Mouse (Mus musculus) hindbrain, embryonic 10.5 days (tissue): ENCODE measurements around the gene Qrich2. TPM values are rescaled to one million over a fixed set of nuclear protein-coding genes. Genes with fewer than 3 reads are reported as not detected.
"Not testable (repeated sequence)": the region's sequence is repeated elsewhere in the genome, so short reads cannot be mapped to it uniquely, and the experiment has no call there.

Source experiments
- DNase-seq: peaks from one replicate; pipeline ENCODE4 v3.0.0-alpha.2; 2017; ENCODE audit warnings: low spot score
- H3K27ac ChIP-seq: fragments of 300-500 bp; sonication (generic); 2 replicates; pipeline ENCODE4 v1.5.1; 2016; ENCODE audit warnings: mild to moderate bottlenecking, moderate library complexity
- H3K27me3 ChIP-seq: fragments of 300-500 bp; sonication (generic); 2 replicates; pipeline ENCODE4 v1.6.1; 2016; ENCODE audit warnings: mild to moderate bottlenecking; ENCODE audit not compliant: poor library complexity, insufficient read depth, severe bottlenecking
- H3K36me3 ChIP-seq: fragments of 300-500 bp; sonication (generic); 2 replicates; pipeline ENCODE4 v1.6.1; 2016; ENCODE audit warnings: mild to moderate bottlenecking, moderate library complexity
- H3K4me1 ChIP-seq: fragments of 300-500 bp; sonication (generic); replicated peaks from 2 replicates; pipeline ENCODE4 v1.6.1; 2016; ENCODE audit warnings: mild to moderate bottlenecking
- H3K4me3 ChIP-seq: fragments of 300-500 bp; sonication (generic); 2 replicates; pipeline ENCODE4 v1.5.1; 2016; ENCODE audit warnings: mild to moderate bottlenecking, moderate library complexity
- H3K9me3 ChIP-seq: fragments of 300-500 bp; sonication (generic); 2 replicates; pipeline ENCODE4 v1.6.1; 2016; ENCODE audit warnings: mild to moderate bottlenecking, moderate library complexity
- WGBS: fragments of 180-500 bp; shearing (Covaris S2); methylation state at CpG from one replicate; pipeline ENCODE4 v1.1.7; 2016; 5-methylcytosine and 5-hydroxymethylcytosine counted together
- polyA plus RNA-seq: library from polyadenylated mRNA; unstranded; fragments of >200 nt; fragmentation: Nextera tagmentation; extraction: Ambion mirVana; gene quantifications from 2 replicates; pipeline ENCODE4 v1.2.1, GENCODE M21; 2016

Gene Qrich2
- polyA plus RNA-seq, 1 experiment from 2014 or later = 0.16 TPM

- peaks cover 29% of the 10 kb centered on the region for H3K4me1 ChIP-seq
- no peak overlapping the region for H3K4me3 ChIP-seq
- no peak for DNase-seq
- 85% methylated on average over 7 of the region's 7 CpGs for WGBS
- peaks cover 99% of the 10 kb centered on the region for H3K36me3 ChIP-seq
- H3K27ac ChIP-seq = no peak overlapping the region
- 0 out of 2 replicates have a peak, but pooled peaks cover 5% of the 10 kb centered on the region for H3K9me3 ChIP-seq
- H3K27me3 ChIP-seq = no peaks in the 10 kb centered on the region
Observed at GRCm38 (mm10) chr11:116481776-116482175, 15.7 kb upstream of the Qrich2 start.

- H3K9me3 ChIP-seq = 0 out of 2 replicates have a peak, but pooled peaks cover 5% of the 10 kb centered on the region
- peaks cover 99% of the 10 kb centered on the region for H3K36me3 ChIP-seq
- 96% methylated on average over 8 of the region's 8 CpGs for WGBS
- H3K4me3 ChIP-seq = no peak overlapping the region
- H3K27me3 ChIP-seq = no peaks in the 10 kb centered on the region
- no peak for DNase-seq
- H3K27ac ChIP-seq = no peak overlapping the region
- H3K4me1 ChIP-seq = peaks cover 31% of the 10 kb centered on the region
Observed at GRCm38 (mm10) chr11:116480975-116481374, 14.9 kb upstream of the Qrich2 start.

GRCm38 (mm10) chr11:116479832-116480231, 13.8 kb upstream of the Qrich2 start:
- DNase-seq = no peak
- Histone ChIP-seq H3K27ac (no peak overlapping the region), H3K4me1 (peaks cover 31% of the 10 kb centered on the region), H3K27me3 (no peaks in the 10 kb centered on the region), H3K4me3 (no peak overlapping the region), H3K9me3 (0 out of 2 replicates have a peak, but pooled peaks cover 5% of the 10 kb centered on the region), H3K36me3 (peaks cover 99% of the 10 kb centered on the region)
- WGBS = 53% methylated on average over 8 of the region's 8 CpGs

- 0 out of 2 replicates have a peak, but pooled peaks cover 5% of the 10 kb centered on the region for H3K9me3 ChIP-seq
- 83% methylated on average over 7 of the region's 7 CpGs for WGBS
- H3K36me3 ChIP-seq = peaks cover 99% of the 10 kb centered on the region
- H3K27ac ChIP-seq = no peak overlapping the region
- DNase-seq = no peak
- no peak overlapping the region for H3K4me3 ChIP-seq
- H3K4me1 ChIP-seq = peaks cover 31% of the 10 kb centered on the region
- no peaks in the 10 kb centered on the region for H3K27me3 ChIP-seq
Observed at GRCm38 (mm10) chr11:116478978-116479377, 12.9 kb upstream of the Qrich2 start.

- 63% methylated on average over 15 of the region's 15 CpGs for WGBS
- H3K4me3 ChIP-seq = no peak overlapping the region
- DNase-seq = no peak
- H3K4me1 ChIP-seq = peaks cover 31% of the 10 kb centered on the region
- no peaks in the 10 kb centered on the region for H3K27me3 ChIP-seq
- H3K36me3 ChIP-seq = peaks cover 100% of the 10 kb centered on the region
- peak overlapping the region; percentile 3; the same call in 1 of the 2 replicates for H3K27ac ChIP-seq
- 0 out of 2 replicates have a peak, but pooled peaks cover 5% of the 10 kb centered on the region for H3K9me3 ChIP-seq
Observed at GRCm38 (mm10) chr11:116477160-116477759, 11.2 kb upstream of the Qrich2 start.

- Histone ChIP-seq H3K36me3 (peaks cover 100% of the 10 kb centered on the region), H3K4me3 (no peak overlapping the region), H3K4me1 (peaks cover 31% of the 10 kb centered on the region), H3K9me3 (0 out of 2 replicates have a peak, but pooled peaks cover 5% of the 10 kb centered on the region), H3K27me3 (no peaks in the 10 kb centered on the region), H3K27ac (peak overlapping the region; percentile 3; the same call in 1 of the 2 replicates)
- 90% methylated on average over 6 of the region's 6 CpGs for WGBS
- no peak for DNase-seq
Observed at GRCm38 (mm10) chr11:116476696-116477095, 10.7 kb upstream of the Qrich2 start.

GRCm38 (mm10) chr11:116476041-116476440, 10.0 kb upstream of the Qrich2 start:
- 93% methylated on average over 10 of the region's 10 CpGs for WGBS
- peaks cover 100% of the 10 kb centered on the region for H3K36me3 ChIP-seq
- no peak overlapping the region for H3K4me3 ChIP-seq
- H3K27ac ChIP-seq = no peak overlapping the region
- 0 out of 2 replicates have a peak, but pooled peaks cover 3% of the 10 kb centered on the region for H3K9me3 ChIP-seq
- no peak for DNase-seq
- peaks cover 31% of the 10 kb centered on the region for H3K4me1 ChIP-seq
- no peaks in the 10 kb centered on the region for H3K27me3 ChIP-seq

GRCm38 (mm10) chr11:116472275-116472674, 6.2 kb upstream of the Qrich2 start:
- H3K4me1 ChIP-seq = peaks cover 7% of the 10 kb centered on the region; the same call in 1 of the 2 replicates
- peaks cover 77% of the 10 kb centered on the region for H3K36me3 ChIP-seq
- H3K9me3 ChIP-seq = no peaks in the 10 kb centered on the region
- H3K4me3 ChIP-seq = no peak overlapping the region
- DNase-seq = no peak
- H3K27me3 ChIP-seq = no peaks in the 10 kb centered on the region
- 81% methylated on average over 4 of the region's 4 CpGs for WGBS
- no peak overlapping the region for H3K27ac ChIP-seq

GRCm38 (mm10) chr11:116470896-116471295, 4.9 kb upstream of the Qrich2 start:
- 87% methylated on average over 4 of the region's 4 CpGs for WGBS
- no peak for DNase-seq
- H3K36me3 ChIP-seq = peaks cover 64% of the 10 kb centered on the region

GRCm38 (mm10) chr11:116470249-116470648, 4.2 kb upstream of the Qrich2 start:
- DNase-seq = no peak
- WGBS = 85% methylated on average over 3 of the region's 3 CpGs
- no peak overlapping the region for H3K4me3 ChIP-seq
- H3K27ac ChIP-seq = no peak overlapping the region
- no peaks in the 10 kb centered on the region for H3K27me3 ChIP-seq
- peaks cover 57% of the 10 kb centered on the region for H3K36me3 ChIP-seq
- H3K4me1 ChIP-seq = no peaks in the 10 kb centered on the region
- no peaks in the 10 kb centered on the region for H3K9me3 ChIP-seq

More at GRCm38 (mm10) chr11:116470896-116471295, 4.9 kb upstream of the Qrich2 start:
- Histone ChIP-seq H3K4me3 (no peak overlapping the region), H3K27ac (no peak overlapping the region), H3K27me3 (no peaks in the 10 kb centered on the region), H3K4me1 (no peaks in the 10 kb centered on the region), H3K9me3 (no peaks in the 10 kb centered on the region)

GRCm38 (mm10) chr11:116468338-116468737, 2.3 kb upstream of the Qrich2 start:
- not testable (repeated sequence) for H3K27me3 ChIP-seq, H3K4me3 ChIP-seq, DNase-seq, H3K9me3 ChIP-seq, H3K4me1 ChIP-seq, H3K27ac ChIP-seq
- H3K36me3 ChIP-seq = peaks cover 38% of the 10 kb centered on the region
- 89% methylated on average over 3 of the region's 3 CpGs for WGBS

- Histone ChIP-seq H3K9me3 (no peaks in the 10 kb centered on the region), H3K27ac (0 out of 2 replicates have a peak overlapping the region, but pooled peaks have one; percentile 35), H3K4me1 (peaks cover 15% of the 10 kb centered on the region), H3K27me3 (no peaks in the 10 kb centered on the region), H3K4me3 (no peak overlapping the region), H3K36me3 (no peaks in the 10 kb centered on the region)
- DNase-seq = peak; percentile 86
- 12% methylated on average over 2 of the region's 2 CpGs for WGBS
Observed at GRCm38 (mm10) chr11:116463833-116464232, 2.2 kb downstream of the Qrich2 start.

- H3K4me3 ChIP-seq = no peak overlapping the region
- WGBS = 61% methylated on average over 5 of the region's 5 CpGs
- DNase-seq = no peak
- no peaks in the 10 kb centered on the region for H3K36me3 ChIP-seq
- H3K27me3 ChIP-seq = no peaks in the 10 kb centered on the region
- H3K4me1 ChIP-seq = peaks cover 15% of the 10 kb centered on the region
- peak overlapping the region; percentile 35; the same call in 1 of the 2 replicates for H3K27ac ChIP-seq
- no peaks in the 10 kb centered on the region for H3K9me3 ChIP-seq
Observed at GRCm38 (mm10) chr11:116463338-116463737, 2.7 kb downstream of the Qrich2 start.
